Mouse (Mus musculus) myocyte (in vitro differentiated cells): Measurements from ENCODE around the gene Ypel1.

Source experiments
- E2F4 ChIP-seq: IDR thresholded peaks from one replicate; pipeline ENCODE4 v1.6.1; 2011; ENCODE audit warnings: mild to moderate bottlenecking, control low read depth, moderate library complexity; ENCODE audit not compliant: insufficient read depth
- MAX ChIP-seq: IDR thresholded peaks from one replicate; pipeline ENCODE4 v1.6.1; 2011; ENCODE audit warnings: low read depth, mild to moderate bottlenecking, control low read depth
- MYOD1 ChIP-seq, 3 experiments: IDR thresholded peaks; one replicate each; pipeline ENCODE4 v1.6.1; 2011; ENCODE audit warnings: control low read depth in 2 of 3, low read depth in 2 of 3, mild to moderate bottlenecking in 2 of 3, moderate library complexity in 1 of 3; ENCODE audit not compliant: insufficient read length in 2 of 3, control insufficient read depth in 1 of 3
- POLR2A ChIP-seq: IDR thresholded peaks from one replicate; pipeline ENCODE4 v1.6.1; 2011; ENCODE audit warnings: low read depth, mild to moderate bottlenecking, control low read depth, moderate library complexity; ENCODE audit not compliant: insufficient read length
- TCF12 ChIP-seq: IDR thresholded peaks from one replicate; pipeline ENCODE4 v1.6.1; 2011; ENCODE audit warnings: mild to moderate bottlenecking, control low read depth; ENCODE audit not compliant: poor library complexity, insufficient read depth, severe bottlenecking
- USF1 ChIP-seq: IDR thresholded peaks from one replicate; pipeline ENCODE4 v1.6.1; 2011; ENCODE audit warnings: low read depth, mild to moderate bottlenecking, control low read depth, moderate library complexity

- TF ChIP-seq MAX (no peak), USF1 (no peak), POLR2A (no peak), E2F4 (no peak), TCF12 (no peak), MYOD1 (IDR thresholded peaks at IDR 0.05; ENCODE audit: control insufficient read depth in 1 of 3, insufficient read length in 2 of 3, low read depth in 2 of 3) (no peak)
These were observed 54.8 kb downstream of the Ypel1 start for GRCm38 (mm10) chr16:17124119-17124870.
